Mouse (Mus musculus): ENCODE data around the gene Trim25. TPM values are rescaled to one million over a fixed set of nuclear protein-coding genes. Genes with fewer than 3 reads are reported as not detected.

Gene Trim25
- polyA plus RNA-seq, 1 experiment from 2014 or later, result 23.5 TPM

DNA sequence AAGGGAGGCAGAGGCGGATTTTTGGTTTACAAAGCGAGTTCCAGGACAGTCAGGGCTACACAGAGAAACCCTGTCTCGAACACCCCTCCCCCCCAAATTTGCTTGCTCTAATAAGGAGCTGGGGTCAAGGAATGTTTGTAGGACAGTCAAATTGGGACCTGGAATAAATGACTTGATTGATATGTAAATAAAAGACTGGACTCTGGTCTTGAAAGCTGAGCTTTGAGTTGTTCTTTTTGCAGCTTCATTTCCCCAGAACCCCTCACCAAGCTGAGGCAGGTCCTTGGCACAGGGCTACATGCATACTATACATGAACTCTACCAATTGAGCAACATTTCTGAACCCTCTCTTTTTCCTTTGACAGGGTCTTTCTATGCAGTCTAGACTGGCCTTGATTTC, 46.8 kb downstream of the Trim25 start:
- peaks cover 23% of the 10 kb centered on the region; the same call in 1 of the 2 replicates for H3K36me3 ChIP-seq (ENCODE audit: insufficient read depth, low read length)
- no peak for ATAC-seq
- no peaks in the 10 kb centered on the region for H3K4me1 ChIP-seq (ENCODE audit: insufficient read depth, low read depth, low read length)

GRCm38 (mm10) chr11:89051767-89052166, 52.6 kb downstream of the Trim25 start:
- no peaks in the 10 kb centered on the region for H3K27me3 ChIP-seq (replicated peaks; ENCODE audit: insufficient read depth, low read length)
- H3K9me3 ChIP-seq (ENCODE audit: low read length), result no peaks in the 10 kb centered on the region
- DNase-seq (ENCODE audit: low spot score), result no peak
- no peak overlapping the region for H3K27ac ChIP-seq (ENCODE audit: low read length)
- WGBS, result 64% methylated on average over 6 of the region's 6 CpGs
- no peaks in the 10 kb centered on the region; the same call in 1 of the 2 replicates for H3K4me1 ChIP-seq (ENCODE audit: insufficient read depth, low read depth, low read length)
- no peak overlapping the region for H3K4me3 ChIP-seq (ENCODE audit: low read depth, low read length)
- TF ChIP-seq CTCF (IDR thresholded peaks at IDR 0.05) (no peak), EP300 (IDR thresholded peaks at IDR 0.05) (no peak)
- H3K36me3 ChIP-seq (ENCODE audit: insufficient read depth, low read length), result peaks cover 17% of the 10 kb centered on the region; the same call in 1 of the 2 replicates
- H3K4me2 ChIP-seq (replicated peaks; ENCODE audit: low read depth, low read length), result no peak overlapping the region
- H3K9ac ChIP-seq (replicated peaks; ENCODE audit: low read depth), result no peak overlapping the region
- no peak for ATAC-seq

More for the DNA sequence above, 46.8 kb downstream of the Trim25 start:
- no peaks in the 10 kb centered on the region for H3K27me3 ChIP-seq (replicated peaks; ENCODE audit: insufficient read depth, low read length)
- H3K9ac ChIP-seq (replicated peaks; ENCODE audit: low read depth), result no peak overlapping the region
- H3K4me3 ChIP-seq (ENCODE audit: low read depth, low read length), result no peak overlapping the region
- no peak overlapping the region for H3K4me2 ChIP-seq (replicated peaks; ENCODE audit: low read depth, low read length)
- DNase-seq (ENCODE audit: low spot score), result no peak
- no peaks in the 10 kb centered on the region for H3K9me3 ChIP-seq (ENCODE audit: low read length)
- 85% methylated on average over 3 of the region's 3 CpGs for WGBS
- no peak overlapping the region for H3K27ac ChIP-seq (ENCODE audit: low read length)
- TF ChIP-seq EP300 (IDR thresholded peaks at IDR 0.05) (no peak), CTCF (IDR thresholded peaks at IDR 0.05) (no peak)

- Histone ChIP-seq H3K9ac (replicated peaks; ENCODE audit: low read depth) (no peak overlapping the region), H3K4me2 (replicated peaks; ENCODE audit: low read depth, low read length) (no peak overlapping the region), H3K4me3 (ENCODE audit: low read depth, low read length) (no peak overlapping the region), H3K27me3 (replicated peaks; ENCODE audit: insufficient read depth, low read length) (no peaks in the 10 kb centered on the region), H3K9me3 (ENCODE audit: low read length) (no peaks in the 10 kb centered on the region), H3K4me1 (ENCODE audit: insufficient read depth, low read depth, low read length) (peaks cover 11% of the 10 kb centered on the region), H3K36me3 (ENCODE audit: insufficient read depth, low read length) (no peaks in the 10 kb centered on the region; the same call in 1 of the 2 replicates), H3K27ac (ENCODE audit: low read length) (no peak overlapping the region)
- WGBS, result 46% methylated on average over 13 of the region's 13 CpGs
- TF ChIP-seq CTCF (IDR thresholded peaks at IDR 0.05) (no peak), EP300 (IDR thresholded peaks at IDR 0.05) (no peak)
- peak; percentile 49 for DNase-seq (ENCODE audit: low spot score)
- ATAC-seq, result no peak
These were observed 56.9 kb downstream of the Trim25 start for GRCm38 (mm10) chr11:89055931-89056690.

DNA sequence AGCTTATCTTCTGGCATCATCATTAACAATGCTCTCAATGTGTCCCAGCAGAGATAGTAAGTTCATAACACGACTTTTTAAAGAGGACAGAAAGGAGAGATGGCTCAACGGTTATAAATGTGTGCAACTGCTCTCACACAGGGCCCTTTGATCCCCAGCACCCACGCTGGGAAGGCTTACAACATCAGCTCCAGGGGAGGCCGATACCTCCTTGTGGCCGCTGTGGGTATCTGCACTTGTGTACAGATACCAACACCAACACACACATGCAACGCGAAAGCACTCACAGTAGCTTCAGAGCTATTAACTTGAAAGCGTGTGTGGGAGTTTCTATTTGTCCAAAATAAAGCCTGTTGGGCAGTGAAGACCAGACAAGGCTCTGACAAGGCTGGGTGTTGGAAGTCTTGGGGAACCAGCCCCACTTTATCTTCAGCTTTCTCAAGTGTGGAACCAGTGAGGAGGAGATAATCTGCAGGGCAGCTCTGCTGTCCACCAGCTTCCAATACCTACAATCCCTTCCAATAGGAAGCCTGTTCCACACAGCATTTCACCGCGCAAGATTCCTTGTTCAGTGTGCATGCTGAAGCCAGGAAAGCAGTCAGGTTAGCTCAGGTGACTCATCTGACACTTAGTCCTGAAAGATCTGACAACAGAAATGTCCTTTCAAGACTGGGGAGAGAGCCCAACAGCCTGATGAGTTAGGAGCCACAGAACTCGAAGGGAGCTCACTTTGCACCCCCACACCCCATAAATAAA, 59.5 kb downstream of the Trim25 start:
- 57% methylated on average over 11 of the region's 11 CpGs for WGBS
- H3K27ac ChIP-seq (ENCODE audit: low read length), result no peak overlapping the region
- DNase-seq (ENCODE audit: low spot score), result peak; percentile 55

GRCm38 (mm10) chr11:89059919-89060422, 60.8 kb downstream of the Trim25 start:
- H3K27me3 ChIP-seq (replicated peaks; ENCODE audit: insufficient read depth, low read length), result no peaks in the 10 kb centered on the region
- H3K36me3 ChIP-seq (ENCODE audit: insufficient read depth, low read length), result no peaks in the 10 kb centered on the region
- peak overlapping the region; percentile 60 for H3K9ac ChIP-seq (replicated peaks; ENCODE audit: low read depth)
- no peak for DNase-seq (ENCODE audit: low spot score)
- ATAC-seq, result peak; percentile 48; the same call in 1 of the 2 replicates
- peak overlapping the region; percentile 75 for H3K4me3 ChIP-seq (ENCODE audit: low read depth, low read length)
- under 1% methylated on average over 32 of the region's 33 CpGs for WGBS
- H3K4me1 ChIP-seq (ENCODE audit: insufficient read depth, low read depth, low read length), result peaks cover 11% of the 10 kb centered on the region
- TF ChIP-seq EP300 (IDR thresholded peaks at IDR 0.05) (no peak), CTCF (IDR thresholded peaks at IDR 0.05) (no peak; the same call in 1 of the 2 replicates)
- H3K27ac ChIP-seq (ENCODE audit: low read length), result peak overlapping the region; percentile 68
- H3K4me2 ChIP-seq (replicated peaks; ENCODE audit: low read depth, low read length), result peak overlapping the region; percentile 97
- H3K9me3 ChIP-seq (ENCODE audit: low read length), result no peaks in the 10 kb centered on the region

More for the DNA sequence above, 59.5 kb downstream of the Trim25 start:
- Histone ChIP-seq H3K9me3 (ENCODE audit: low read length) (no peaks in the 10 kb centered on the region), H3K27me3 (replicated peaks; ENCODE audit: insufficient read depth, low read length) (no peaks in the 10 kb centered on the region), H3K4me2 (replicated peaks; ENCODE audit: low read depth, low read length) (peak overlapping the region; percentile 97), H3K4me3 (ENCODE audit: low read depth, low read length) (no peak overlapping the region; the same call in 1 of the 2 replicates), H3K9ac (replicated peaks; ENCODE audit: low read depth) (no peak overlapping the region), H3K4me1 (ENCODE audit: insufficient read depth, low read depth, low read length) (peaks cover 11% of the 10 kb centered on the region), H3K36me3 (ENCODE audit: insufficient read depth, low read length) (no peaks in the 10 kb centered on the region)
- TF ChIP-seq EP300 (IDR thresholded peaks at IDR 0.05) (no peak), CTCF (IDR thresholded peaks at IDR 0.05) (peak; percentile 70)
- no peak for ATAC-seq

Measured in lung, postnatal 0 days (tissue).